Mouse (Mus musculus) MEL (cell line): ENCODE measurements around the gene Yipf2. TPM values are rescaled to one million over a fixed set of nuclear protein-coding genes. Genes with fewer than 3 reads are reported as not detected.
"Not testable (repeated sequence)": the region's sequence is repeated elsewhere in the genome, so short reads cannot be mapped to it uniquely, and the experiment has no call there.

Source experiments
- DNase-seq: peaks from one replicate; pipeline ENCODE4 v3.0.0; 2011; ENCODE audit warnings: low read depth, low spot score
- H3K27ac ChIP-seq: 2 replicates; pipeline ENCODE4 v1.5.1; 2012; ENCODE audit warnings: low read depth, mild to moderate bottlenecking, control low read depth, low read length, moderate library complexity; ENCODE audit not compliant: control insufficient read depth
- H3K27me3 ChIP-seq, 2 experiments: fragments of 150-350 bp in 1 of 2; sonication (generic) in 1 of 2; 2 replicates each; pipeline ENCODE4 v1.6.1; 2012; ENCODE audit warnings: low read length in 2 of 2, mild to moderate bottlenecking in 2 of 2, improper control_type of control experiment in 1 of 2, moderate library complexity in 1 of 2; ENCODE audit not compliant: insufficient read depth in 2 of 2, control insufficient read depth in 1 of 2
- H3K36me3 ChIP-seq, 2 experiments: 2 replicates each; pipeline ENCODE4 v1.6.1; 2012 to 2014; ENCODE audit warnings: low read length in 2 of 2, improper control_type of control experiment in 1 of 2, inconsistent platforms in 1 of 2, mild to moderate bottlenecking in 1 of 2; ENCODE audit not compliant: insufficient read depth in 2 of 2, control insufficient read depth in 1 of 2
- H3K4me1 ChIP-seq, 2 experiments: fragments of 150-350 bp in 1 of 2; sonication (generic) in 1 of 2; 2 replicates each; pipeline ENCODE4 v1.6.1; 2012; ENCODE audit warnings: low read length in 2 of 2, improper control_type of control experiment in 1 of 2, mild to moderate bottlenecking in 1 of 2; ENCODE audit not compliant: insufficient read depth in 2 of 2, control insufficient read depth in 1 of 2
- H3K4me3 ChIP-seq, 2 experiments: fragments of 150-350 bp in 1 of 2; sonication (generic) in 1 of 2; 2 replicates each; pipeline ENCODE4 v1.5.1; 2012; ENCODE audit warnings: low read depth in 2 of 2, low read length in 2 of 2, mild to moderate bottlenecking in 2 of 2, moderate library complexity in 2 of 2, control low read depth in 1 of 2, improper control_type of control experiment in 1 of 2; ENCODE audit not compliant: control insufficient read depth in 1 of 2, insufficient read depth in 1 of 2
- H3K79me2 ChIP-seq: 2 replicates; pipeline ENCODE4 v1.6.1; 2012; ENCODE audit warnings: mild to moderate bottlenecking, low read length, moderate library complexity; ENCODE audit not compliant: control insufficient read depth, poor library complexity, insufficient read depth
- H3K9ac ChIP-seq: 2 replicates; pipeline ENCODE4 v1.6.1; 2012; ENCODE audit warnings: low read depth, mild to moderate bottlenecking, control low read depth, low read length, moderate library complexity; ENCODE audit not compliant: control insufficient read depth, poor library complexity, severe bottlenecking
- H3K9me3 ChIP-seq: fragments of 150-350 bp; sonication (generic); replicated peaks from 2 replicates; pipeline ENCODE4 v1.6.1; 2012; ENCODE audit warnings: mild to moderate bottlenecking, low read length, improper control_type of control experiment, moderate library complexity; ENCODE audit not compliant: insufficient read depth
- BHLHE40 ChIP-seq: IDR thresholded peaks from 2 replicates; pipeline ENCODE4 v1.6.1; 2012; ENCODE audit warnings: low read depth, mild to moderate bottlenecking, inconsistent platforms, low read length, improper control_type of control experiment, borderline replicate concordance
- EP300 ChIP-seq, 2 experiments: IDR thresholded peaks; 2 replicates each; pipeline ENCODE4 v1.6.1; 2011; ENCODE audit warnings: improper control_type of control experiment in 2 of 2, low read length in 2 of 2, low read depth in 1 of 2, mild to moderate bottlenecking in 1 of 2
- ETS1 ChIP-seq: IDR thresholded peaks from 2 replicates; pipeline ENCODE4 v1.6.1; 2012; ENCODE audit warnings: low read depth, mild to moderate bottlenecking, inconsistent platforms, low read length, improper control_type of control experiment, moderate library complexity
- GATA1 ChIP-seq: IDR thresholded peaks from 2 replicates; pipeline ENCODE4 v1.6.1; 2011; ENCODE audit warnings: low read depth, low read length, improper control_type of control experiment
- KAT2A ChIP-seq: conservative IDR thresholded peaks from 2 replicates; pipeline ENCODE4 v1.6.1; 2012; ENCODE audit warnings: low read depth, low read length, improper control_type of control experiment, inconsistent platforms
- MEF2A ChIP-seq: IDR thresholded peaks from 2 replicates; pipeline ENCODE4 v1.6.1; 2014; ENCODE audit warnings: low read depth, mild to moderate bottlenecking, inconsistent platforms, low read length, improper control_type of control experiment; ENCODE audit not compliant: poor library complexity, insufficient replicate concordance, severe bottlenecking; ENCODE audit errors: extremely low read depth
- MXI1 ChIP-seq: IDR thresholded peaks from 2 replicates; pipeline ENCODE4 v1.6.1; 2011; ENCODE audit warnings: mild to moderate bottlenecking, low read depth, low read length, improper control_type of control experiment
- MYB ChIP-seq: IDR thresholded peaks from 2 replicates; pipeline ENCODE4 v1.6.1; 2011; ENCODE audit warnings: mild to moderate bottlenecking, low read depth, low read length, improper control_type of control experiment
- POLR2A ChIP-seq, 2 experiments: IDR thresholded peaks; 2 replicates each; pipeline ENCODE4 v1.6.1; 2011 to 2012; ENCODE audit warnings: low read length in 2 of 2, mild to moderate bottlenecking in 2 of 2, control low read depth in 1 of 2, improper control_type of control experiment in 1 of 2, low read depth in 1 of 2, moderate library complexity in 1 of 2; ENCODE audit not compliant: control insufficient read depth in 1 of 2, insufficient read depth in 1 of 2, poor library complexity in 1 of 2
- POLR2AphosphoS2 ChIP-seq: IDR thresholded peaks from 2 replicates; pipeline ENCODE4 v1.6.1; 2011; ENCODE audit warnings: low read length, improper control_type of control experiment
- POLR2AphosphoS5 ChIP-seq: IDR thresholded peaks from 2 replicates; pipeline ENCODE4 v1.6.1; 2012; ENCODE audit warnings: low read depth, borderline replicate concordance, mild to moderate bottlenecking, inconsistent platforms, low read length, moderate library complexity, mixed read lengths
- RAD21 ChIP-seq: IDR thresholded peaks from 2 replicates; pipeline ENCODE4 v1.6.1; 2011; ENCODE audit warnings: mild to moderate bottlenecking, low read depth, low read length, improper control_type of control experiment
- UBTF ChIP-seq: IDR thresholded peaks from 2 replicates; pipeline ENCODE4 v1.6.1; 2012; ENCODE audit warnings: low read depth, mild to moderate bottlenecking, inconsistent platforms, low read length, improper control_type of control experiment, moderate library complexity, borderline replicate concordance; ENCODE audit not compliant: insufficient read depth
- USF1 ChIP-seq: IDR thresholded peaks from 2 replicates; pipeline ENCODE4 v1.6.1; 2014; ENCODE audit warnings: low read depth, mild to moderate bottlenecking, inconsistent platforms, low read length, improper control_type of control experiment, moderate library complexity
- ZMIZ1 ChIP-seq: IDR thresholded peaks from 2 replicates; pipeline ENCODE4 v1.6.1; 2012; ENCODE audit warnings: low read depth, mild to moderate bottlenecking, inconsistent platforms, low read length, improper control_type of control experiment, moderate library complexity
- polyA plus RNA-seq, 2 experiments: library from polyadenylated mRNA; stranded (reverse) in 1 of 2; unstranded in 1 of 2; fragments of >175 nt in 1 of 2; fragments of >200 nt in 1 of 2; gene quantifications; 2 replicates each; pipeline versions ENCODE4 v1.2.1 to v1.2.4; 2012; ENCODE audit warnings: low replicate concordance in 2 of 2, low read depth in 1 of 2; ENCODE audit not compliant: insufficient read length in 2 of 2, insufficient read depth in 1 of 2, missing spikeins in 1 of 2
- total RNA-seq: library from RNA; depleted of rRNA; stranded (reverse); fragments of 300-350 nt; gene quantifications from 2 replicates; pipeline ENCODE4 v1.2.3, GENCODE M21; 2012

Gene Yipf2
- total and polyA plus RNA-seq, 3 experiments, result 22.8 to 84.9 TPM; not detected in 1

DNA sequence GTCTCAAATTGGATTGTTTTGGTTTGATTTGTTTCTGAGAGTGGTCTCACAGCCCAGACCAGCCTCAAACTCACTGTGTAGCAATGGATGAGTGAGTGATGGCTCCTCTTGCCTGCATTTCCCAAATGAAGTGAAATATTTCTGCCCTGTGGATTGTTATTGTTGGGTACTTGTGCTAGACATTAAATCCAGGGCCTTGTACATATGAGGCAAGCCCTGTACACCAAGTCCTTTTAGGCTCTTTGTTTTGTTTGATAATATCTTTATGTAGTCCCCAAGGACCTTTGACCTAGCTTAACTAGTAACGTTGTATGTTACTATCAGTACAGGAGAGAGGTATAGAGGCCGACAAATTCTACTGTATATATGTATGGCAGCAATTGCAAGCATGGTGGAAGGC lies 2.2 kb upstream of the Yipf2 start:
- H3K4me3 ChIP-seq, result peak overlapping the region in 1 of 2 experiments; percentile 65; a peak in 1 of 4 replicates
- H3K27me3 ChIP-seq, result no peaks in the 10 kb centered on the region
- H3K27ac ChIP-seq, result no peak overlapping the region
- H3K36me3 ChIP-seq, result peaks cover 9 to 20% of the 10 kb centered on the region in 2 experiments
- H3K4me1 ChIP-seq, result peaks cover 3 to 22% of the 10 kb centered on the region in 2 experiments; a peak in 3 of 4 replicates
- TF ChIP-seq MEF2A (no peak), GATA1 (no peak), POLR2AphosphoS2 (no peak), ZMIZ1 (no peak), MXI1 (no peak), BHLHE40 (no peak), EP300 (IDR thresholded peaks at IDR 0.05; ENCODE audit: low read depth in 1 of 2, low read length in 2 of 2) (no peak), ETS1 (no peak), MYB (no peak), POLR2A (IDR thresholded peaks at IDR 0.05; ENCODE audit: control insufficient read depth in 1 of 2, insufficient read depth in 1 of 2, low read depth in 1 of 2, low read length in 2 of 2, poor library complexity in 1 of 2) (no peak), KAT2A (no peak), RAD21 (no peak), USF1 (no peak)
- peaks cover 28% of the 10 kb centered on the region for H3K79me2 ChIP-seq
- DNase-seq, result no peak
- H3K9me3 ChIP-seq, result no peaks in the 10 kb centered on the region
- peak overlapping the region; percentile 1 for H3K9ac ChIP-seq

GRCm38 (mm10) chr9:21594350-21594749 lies 1.7 kb upstream of the Yipf2 start:
- Histone ChIP-seq H3K4me3 (peak overlapping the region; percentile 52 to 65), H3K36me3 (peaks cover 9 to 20% of the 10 kb centered on the region in 2 experiments), H3K4me1 (peaks cover 3 to 22% of the 10 kb centered on the region in 2 experiments; a peak in 3 of 4 replicates)

GRCm38 (mm10) chr9:21593122-21593721 lies 594 bp upstream of the Yipf2 start:
- H3K9ac ChIP-seq, result peak overlapping the region; percentile 72
- peak; percentile 81 for DNase-seq
- peaks cover 3 to 22% of the 10 kb centered on the region in 2 experiments; a peak in 3 of 4 replicates for H3K4me1 ChIP-seq
- H3K27me3 ChIP-seq, result no peaks in the 10 kb centered on the region
- peak overlapping the region; percentile 66 for H3K27ac ChIP-seq
- TF ChIP-seq POLR2AphosphoS5 (0 out of 2 replicates have a peak, but pooled peaks have one; percentile 84), UBTF (no peak)
- peak overlapping the region; percentile 52 to 65 for H3K4me3 ChIP-seq
- peaks cover 28% of the 10 kb centered on the region for H3K79me2 ChIP-seq
- peaks cover 9 to 20% of the 10 kb centered on the region in 2 experiments for H3K36me3 ChIP-seq
- no peaks in the 10 kb centered on the region for H3K9me3 ChIP-seq

More at GRCm38 (mm10) chr9:21594350-21594749, 1.7 kb upstream of the Yipf2 start:
- H3K27ac ChIP-seq, DNase-seq, H3K27me3 ChIP-seq, H3K9me3 ChIP-seq: not testable (repeated sequence)
- peak overlapping the region; percentile 72 for H3K9ac ChIP-seq
- H3K79me2 ChIP-seq, result peaks cover 28% of the 10 kb centered on the region
- 0 out of 4 replicates have a peak, but pooled peaks of 1 of the 2 experiments have one; percentile 34 for TF ChIP-seq POLR2A (IDR thresholded peaks at IDR 0.05; ENCODE audit: control insufficient read depth in 1 of 2, insufficient read depth in 1 of 2, low read depth in 1 of 2, low read length in 2 of 2, poor library complexity in 1 of 2)
